Mouse (Mus musculus): ENCODE measurements around the gene Ly6g6f. TPM values are rescaled to one million over a fixed set of nuclear protein-coding genes. Genes with fewer than 3 reads are reported as not detected.

Ly6g6f gene
- polyA plus RNA-seq (2012) = 0.05 and 0.06 TPM in 2 replicates

GRCm38 (mm10) chr17:35085208-35085865 lies at the start of gene Ly6g6f:
Gene Ly6g6f (minus strand): TSS chr17:35085610.
- TF ChIP-seq GATA1 (IDR thresholded peaks at IDR 0.05; ENCODE audit: low read length) = no peak

GRCm38 (mm10) chr17:35134801-35135590 lies 49.6 kb upstream of the Ly6g6f start, which contains the start of gene Bag6:
Gene Bag6 (plus strand): TSS chr17:35135178.
- no peak for TF ChIP-seq GATA1 (IDR thresholded peaks at IDR 0.05; ENCODE audit: low read length)

- TF ChIP-seq GATA1 (IDR thresholded peaks at IDR 0.05; ENCODE audit: low read length) = no peak
These were observed 48.1 kb upstream of the Ly6g6f start for GRCm38 (mm10) chr17:35133517-35133916.

- no peak for TF ChIP-seq GATA1 (IDR thresholded peaks at IDR 0.05; ENCODE audit: low read length)
These were observed 46.8 kb upstream of the Ly6g6f start for GRCm38 (mm10) chr17:35132174-35132560.

GRCm38 (mm10) chr17:35131500-35132173 lies 46.2 kb upstream of the Ly6g6f start, which contains the start of gene Apom:
Gene Apom (minus strand): TSS chr17:35132050.
- no peak for TF ChIP-seq GATA1 (IDR thresholded peaks at IDR 0.05; ENCODE audit: low read length)

GRCm38 (mm10) chr17:35131038-35131437 lies 45.6 kb upstream of the Ly6g6f start:
- TF ChIP-seq GATA1 (IDR thresholded peaks at IDR 0.05; ENCODE audit: low read length) = no peak

GRCm38 (mm10) chr17:35128996-35129395 lies 43.6 kb upstream of the Ly6g6f start:
- no peak for TF ChIP-seq GATA1 (IDR thresholded peaks at IDR 0.05; ENCODE audit: low read length)

GRCm38 (mm10) chr17:35127017-35127416 lies 41.6 kb upstream of the Ly6g6f start:
- TF ChIP-seq GATA1 (IDR thresholded peaks at IDR 0.05; ENCODE audit: low read length) = no peak

GRCm38 (mm10) chr17:35126206-35126611 lies 40.8 kb upstream of the Ly6g6f start, which contains the start of gene D17H6S53E:
Gene D17H6S53E (plus strand): TSS chr17:35126373.
- TF ChIP-seq GATA1 (IDR thresholded peaks at IDR 0.05; ENCODE audit: low read length) = no peak

GRCm38 (mm10) chr17:35125578-35125977 lies 40.2 kb upstream of the Ly6g6f start:
- no peak for TF ChIP-seq GATA1 (IDR thresholded peaks at IDR 0.05; ENCODE audit: low read length)

GRCm38 (mm10) chr17:35125081-35125480 lies 39.7 kb upstream of the Ly6g6f start:
- TF ChIP-seq GATA1 (IDR thresholded peaks at IDR 0.05; ENCODE audit: low read length) = no peak

- peak; percentile 19 for TF ChIP-seq GATA1 (IDR thresholded peaks at IDR 0.05; ENCODE audit: low read length)
These were observed 36.5 kb upstream of the Ly6g6f start, which contains the start of gene Csnk2b for GRCm38 (mm10) chr17:35121871-35122303. Gene Csnk2b (minus strand): TSS chr17:35122053.

- TF ChIP-seq GATA1 (IDR thresholded peaks at IDR 0.05; ENCODE audit: low read length) = no peak
These were observed 35.9 kb upstream of the Ly6g6f start, which contains the start of gene Gpank1 for GRCm38 (mm10) chr17:35121143-35121799. Gene Gpank1 (plus strand): TSS chr17:35121455.

GRCm38 (mm10) chr17:35120745-35121142 lies 35.3 kb upstream of the Ly6g6f start:
- TF ChIP-seq GATA1 (IDR thresholded peaks at IDR 0.05; ENCODE audit: low read length) = no peak

Data from G1E-ER4 (cell line).